Mouse (Mus musculus) gonadal fat pad, adult 2 months (tissue): ENCODE measurements around the gene 1700014D04Rik. TPM values are rescaled to one million over a fixed set of nuclear protein-coding genes. Genes with fewer than 3 reads are reported as not detected.
"Not testable (repeated sequence)": the region's sequence is repeated elsewhere in the genome, so short reads cannot be mapped to it uniquely, and the experiment has no call there.

Experiments
- DNase-seq: peaks from one replicate; pipeline ENCODE4 v3.0.0-alpha.2; 2012; ENCODE audit warnings: low read depth
- polyA plus RNA-seq: library from polyadenylated mRNA; depleted of rRNA; stranded (reverse); fragments of >200 nt; gene quantifications from 2 replicates; pipeline ENCODE4 v1.2.3, GENCODE M21; 2012; rRNA removed

The 1700014D04Rik gene
- 0.04 and 0.13 TPM in 2 replicates for polyA plus RNA-seq

GRCm38 (mm10) chr13:59746711-59747110 is at the start of gene 1700014D04Rik:
1700014D04Rik (minus strand) TSS chr13:59746752.
- DNase-seq = no peak

- DNase-seq = no peak
Measured at GRCm38 (mm10) chr13:59795807-59796465, 49.4 kb upstream of the 1700014D04Rik start.

DNA sequence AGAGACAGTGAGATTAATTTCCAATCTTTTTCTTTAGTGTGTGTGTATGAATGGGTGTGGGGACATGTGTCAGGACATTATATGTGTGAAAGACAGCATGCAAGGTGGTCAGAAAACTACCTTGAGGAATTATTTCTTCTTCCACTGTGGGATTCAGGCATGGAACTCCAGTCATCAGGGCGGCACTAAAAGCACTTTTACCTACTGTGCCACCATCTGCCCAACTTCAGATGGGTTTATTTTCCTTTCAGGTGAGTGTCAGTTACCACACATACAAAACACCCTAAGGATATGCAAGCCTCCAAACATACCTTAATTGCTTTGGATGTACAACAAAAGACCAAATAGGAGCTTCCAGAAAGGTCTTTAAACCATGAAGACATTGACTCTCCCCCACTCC is 48.2 kb upstream of the 1700014D04Rik start:
- DNase-seq = no peak

DNA sequence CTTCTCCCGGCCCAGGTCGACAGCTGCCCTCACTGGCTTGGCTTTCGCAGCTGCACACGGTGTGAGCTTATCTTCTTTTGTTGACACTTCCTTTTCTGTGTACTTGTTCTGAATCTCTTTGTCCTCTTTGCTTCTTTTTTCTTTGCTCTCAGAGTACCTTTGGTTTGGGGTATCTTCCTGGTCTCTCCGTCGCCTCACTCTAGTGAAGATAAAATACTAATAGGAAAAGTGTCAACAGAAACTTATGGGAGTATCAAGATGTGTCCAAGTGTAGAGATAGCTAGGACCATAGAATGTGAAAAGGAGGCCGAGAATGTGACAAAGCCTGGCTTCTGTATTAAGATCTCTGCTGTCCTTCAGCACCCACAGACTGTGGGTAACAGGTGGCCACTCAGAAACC is 35.6 kb upstream of the 1700014D04Rik start, which contains the start of gene Gm49354:
Gm49354 (minus strand) TSS at position 101 of the 400 bp plus-strand sequence.
- DNase-seq = no peak

- not testable (repeated sequence) for DNase-seq
Measured at GRCm38 (mm10) chr13:59779744-59780264, 33.3 kb upstream of the 1700014D04Rik start.

DNA sequence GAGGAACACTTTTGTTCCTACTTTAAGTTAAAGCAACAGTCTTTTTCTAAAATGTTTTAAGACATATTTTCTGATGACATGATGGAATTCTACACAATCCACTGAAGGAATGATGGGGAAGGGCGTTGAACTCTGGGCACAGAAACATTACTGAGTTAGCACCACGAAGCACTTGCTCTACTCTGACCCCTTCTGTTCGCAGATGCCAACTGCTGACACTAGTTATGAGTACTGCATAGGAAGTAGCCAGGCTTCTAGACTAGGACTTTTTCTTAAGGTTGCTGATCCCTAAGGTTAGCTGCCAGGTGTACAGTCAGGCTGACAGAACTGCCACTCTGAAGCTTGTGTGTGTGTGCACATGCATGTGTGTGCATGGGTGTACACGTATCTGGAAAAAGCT is 32.7 kb upstream of the 1700014D04Rik start:
- DNase-seq = no peak

GRCm38 (mm10) chr13:59775168-59775567 is 28.6 kb upstream of the 1700014D04Rik start:
- no peak for DNase-seq

GRCm38 (mm10) chr13:59771257-59771656 is 24.7 kb upstream of the 1700014D04Rik start:
- no peak for DNase-seq

DNA sequence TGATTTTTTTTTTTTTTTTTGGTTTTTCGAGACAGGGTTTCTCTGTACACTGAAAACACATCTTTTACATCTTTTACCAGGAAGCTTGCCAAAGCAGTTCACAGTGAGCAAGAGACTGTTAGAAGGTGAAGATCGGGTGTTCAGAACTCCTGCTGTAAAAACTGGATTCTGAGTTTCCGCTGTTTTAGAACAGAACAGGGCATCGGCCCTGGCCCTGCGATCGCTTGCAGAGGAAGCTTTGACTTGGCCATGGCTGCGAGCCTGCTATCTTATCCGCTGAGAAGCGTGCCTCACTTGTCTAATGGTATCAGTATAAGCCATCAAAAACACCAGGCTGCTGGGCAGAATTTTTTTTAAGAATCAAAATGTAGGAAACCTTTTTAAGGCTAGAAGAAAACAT is 24.3 kb upstream of the 1700014D04Rik start:
- DNase-seq = no peak

GRCm38 (mm10) chr13:59770164-59770562 is 23.6 kb upstream of the 1700014D04Rik start:
- no peak for DNase-seq

DNA sequence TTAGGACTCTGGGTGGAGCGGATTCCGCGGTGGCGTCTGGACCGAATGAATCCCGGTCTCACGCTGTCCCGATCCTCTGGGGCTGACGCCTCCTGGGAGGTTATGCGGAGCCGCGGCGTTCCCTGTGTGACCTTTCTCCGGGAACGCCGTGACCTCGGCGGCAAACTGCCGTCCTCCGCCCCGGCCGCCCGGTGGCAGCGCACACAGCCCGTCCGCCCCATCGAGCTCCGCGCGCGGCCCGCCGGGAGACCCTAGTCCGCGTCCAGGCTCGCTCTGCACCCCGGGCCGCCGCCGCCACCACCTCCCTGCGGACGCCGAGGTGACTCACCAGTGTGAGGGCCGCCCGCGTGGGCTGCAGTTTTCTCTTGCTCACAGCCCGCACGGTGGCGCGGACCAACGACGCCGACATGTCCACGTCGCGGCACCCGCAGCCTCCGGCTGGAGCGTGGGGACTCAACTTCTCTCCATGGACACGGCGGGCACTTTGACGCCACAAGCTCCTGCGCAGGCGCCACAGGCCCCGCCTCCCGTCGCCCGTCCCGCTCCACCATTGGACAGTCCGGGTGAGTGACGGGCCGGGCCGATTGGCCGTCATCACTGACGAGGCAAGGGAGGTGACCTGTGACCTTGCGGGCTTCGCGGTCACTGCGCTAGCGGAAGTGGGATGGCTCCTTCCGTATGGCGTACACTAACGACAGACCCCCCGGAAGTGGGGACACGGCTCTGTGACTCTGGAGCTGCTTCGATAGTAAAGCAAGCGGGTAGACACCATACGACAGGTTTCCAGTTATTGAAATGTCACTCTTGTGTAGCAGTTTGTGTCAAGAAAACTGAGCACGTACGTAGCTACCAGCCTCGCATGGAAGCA is 23.0 kb upstream of the 1700014D04Rik start, which contains the start of gene Isca1:
Isca1 (minus strand) TSS at position 515 of the 868 bp plus-strand sequence.
- peak; percentile 75 for DNase-seq

DNA sequence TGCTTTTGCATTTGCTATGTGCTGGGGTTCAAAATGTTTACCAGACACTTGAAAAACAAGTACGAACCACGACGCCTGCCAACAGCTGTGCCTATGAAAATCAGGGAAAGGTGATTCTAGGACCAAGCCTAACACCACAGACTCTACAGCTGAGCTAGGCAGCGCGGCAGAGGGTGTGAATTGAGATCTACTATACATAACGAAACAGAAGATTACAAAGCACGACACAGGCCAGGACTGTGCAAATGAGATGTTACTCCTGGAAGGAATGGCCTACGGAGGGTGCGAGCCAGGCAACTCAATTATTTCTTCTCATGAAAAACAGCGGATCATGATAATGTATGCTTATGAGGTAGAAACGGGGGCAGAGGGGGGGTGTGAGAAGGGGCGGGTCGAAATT is 22.0 kb upstream of the 1700014D04Rik start:
- DNase-seq = no peak

DNA sequence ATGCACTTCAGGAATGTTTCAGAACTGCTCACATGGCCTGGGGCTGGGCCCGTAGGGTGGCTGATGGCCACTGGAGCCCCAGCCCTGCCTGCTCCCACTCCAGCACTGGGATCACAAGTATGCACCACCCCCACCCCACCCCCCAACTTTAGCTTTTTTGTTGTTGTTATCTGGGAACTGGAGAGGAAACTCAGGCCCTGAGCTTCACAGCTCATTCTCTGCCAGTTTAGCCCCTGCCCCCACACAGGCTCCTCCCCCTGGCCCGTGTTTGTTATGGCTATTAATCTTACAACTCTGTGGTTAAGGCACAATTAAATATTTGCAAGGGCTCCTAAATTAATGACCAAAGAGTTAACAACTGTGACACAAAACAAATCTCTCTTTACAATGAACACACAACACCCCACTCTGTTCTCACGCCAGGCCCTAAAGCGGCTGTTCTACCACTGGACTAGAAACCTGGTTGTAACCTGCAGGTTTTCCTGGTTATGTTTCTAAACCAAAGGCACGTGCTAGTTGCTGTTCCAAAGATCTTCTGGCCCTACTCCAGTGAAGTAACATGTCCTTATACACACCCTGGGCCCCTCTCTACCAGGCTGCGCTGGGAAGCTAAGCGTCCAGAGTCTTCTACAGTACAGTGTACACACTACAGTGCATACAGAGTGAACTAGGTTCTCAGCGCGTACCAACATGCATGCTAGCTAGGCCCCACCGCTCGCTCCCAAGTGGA is 20.4 kb upstream of the 1700014D04Rik start:
- no peak for DNase-seq

DNA sequence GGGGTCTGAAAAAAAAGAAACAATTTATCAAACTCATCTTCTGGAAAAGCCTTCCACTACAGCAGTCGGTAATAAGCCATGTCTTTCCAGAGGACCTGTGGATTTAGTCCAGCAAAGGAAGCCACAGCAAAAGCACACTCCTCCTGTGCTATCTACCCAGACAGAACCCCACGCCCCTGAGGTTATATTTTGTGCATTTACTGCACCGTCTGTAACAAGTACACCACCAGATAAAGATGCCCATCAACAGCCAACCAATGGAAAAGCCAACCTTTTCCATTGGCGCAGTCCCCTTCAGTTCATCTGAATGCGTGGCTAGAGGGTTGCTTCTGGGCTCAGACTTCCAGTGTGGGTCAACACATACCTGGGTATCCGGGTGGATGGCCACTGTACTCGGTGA is 16.2 kb upstream of the 1700014D04Rik start:
- DNase-seq = no peak

- no peak for DNase-seq
Measured at GRCm38 (mm10) chr13:59756906-59757305, 10.4 kb upstream of the 1700014D04Rik start.

DNA sequence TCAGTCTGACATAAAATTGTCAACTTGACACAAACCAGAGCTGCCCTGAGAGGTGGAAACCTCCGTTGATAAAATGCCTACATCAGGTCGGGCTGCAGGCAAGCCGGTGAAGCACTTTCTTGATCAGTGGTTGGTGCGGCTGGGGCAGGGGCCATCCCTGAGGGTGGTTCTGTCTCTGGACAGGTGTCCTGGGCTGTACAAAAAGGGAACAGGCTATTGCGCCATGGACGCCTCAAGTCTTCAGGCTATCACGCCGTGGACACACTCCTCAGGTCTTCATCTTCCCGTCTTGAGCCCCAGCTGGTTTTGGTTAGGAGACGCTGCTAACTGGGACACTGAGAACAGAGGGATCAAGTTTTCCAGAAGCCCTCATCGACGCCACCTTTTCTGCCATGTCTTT is 3.8 kb upstream of the 1700014D04Rik start:
- DNase-seq = no peak

DNA sequence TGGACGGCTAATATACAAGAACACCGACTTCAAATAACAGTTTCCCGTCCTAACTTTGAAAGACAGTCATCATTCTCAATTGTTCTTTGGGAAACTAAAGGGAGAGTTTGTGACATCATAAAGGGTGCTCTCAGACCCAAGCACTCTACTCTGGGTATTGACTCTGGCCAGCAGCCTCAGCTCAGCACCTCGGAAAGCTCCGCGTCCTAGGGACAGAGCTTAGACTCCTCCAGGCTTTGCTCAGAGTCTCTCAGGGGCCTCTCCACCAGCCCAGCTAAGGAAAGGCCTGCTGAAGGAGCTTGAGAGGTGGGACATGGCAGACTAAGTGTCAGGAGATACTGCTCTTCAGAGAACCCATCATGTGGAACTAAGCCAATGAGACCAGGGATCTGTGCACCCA is 388 bp downstream of the 1700014D04Rik start:
- no peak for DNase-seq

DNA sequence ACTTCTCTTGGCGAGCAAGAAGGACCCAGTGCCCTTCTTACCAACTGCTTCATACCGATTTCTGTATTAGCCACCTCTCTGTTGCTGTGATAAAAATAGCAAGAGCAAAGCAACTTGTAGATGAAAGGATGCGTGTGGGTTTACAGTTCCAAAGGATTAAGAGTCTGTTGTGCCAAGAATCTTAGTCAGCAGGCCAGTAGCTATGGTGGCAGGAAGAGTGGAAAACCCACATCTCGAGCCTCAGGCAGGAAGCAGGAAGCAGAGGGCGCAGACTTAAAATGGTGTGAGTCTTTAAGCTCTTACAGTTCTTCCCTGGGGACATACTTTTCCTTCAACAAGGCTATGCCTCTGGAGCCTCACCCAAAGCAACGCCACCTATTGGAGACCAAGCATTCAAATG is 1.1 kb downstream of the 1700014D04Rik start:
- no peak for DNase-seq

- DNase-seq = no peak
Measured at GRCm38 (mm10) chr13:59741697-59742096, 4.9 kb downstream of the 1700014D04Rik start.

- DNase-seq = no peak
Measured at GRCm38 (mm10) chr13:59741096-59741495, 5.5 kb downstream of the 1700014D04Rik start.

DNA sequence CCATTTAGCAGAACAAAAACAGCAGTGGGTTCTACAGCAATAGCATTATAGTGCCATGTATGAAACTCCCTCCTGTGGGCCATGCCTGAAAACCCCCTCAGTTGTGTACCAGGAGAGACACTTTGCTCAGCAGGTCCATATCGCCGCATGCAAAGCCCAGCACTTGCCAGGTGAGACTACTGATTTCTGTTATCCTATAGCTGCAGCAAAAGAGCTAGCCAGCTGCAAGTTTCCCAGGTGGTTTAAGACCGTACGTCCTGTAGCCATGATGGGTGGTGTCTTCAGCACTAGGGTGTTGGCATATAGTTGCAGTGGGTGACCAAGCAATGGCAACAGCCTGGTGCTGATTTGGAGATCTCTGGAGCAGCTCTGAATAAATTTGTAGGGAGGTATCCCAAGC is 7.2 kb downstream of the 1700014D04Rik start:
- DNase-seq = no peak

- DNase-seq = no peak
Measured at GRCm38 (mm10) chr13:59738455-59738854, 8.1 kb downstream of the 1700014D04Rik start.
